Mouse (Mus musculus): ENCODE measurements around the gene Irak1bp1. TPM values are rescaled to one million over a fixed set of nuclear protein-coding genes. Genes with fewer than 3 reads are reported as not detected.

Gene Irak1bp1
- 1.6 and 2.1 TPM in 2 replicates for total RNA-seq (2014; rRNA removed)
- polyA plus RNA-seq (2012; rRNA removed) = 0.91 and 1.3 TPM in 2 replicates

- 21% methylated on average over 20 of the region's 20 CpGs for WGBS
- Histone ChIP-seq H3K79me2 (ENCODE audit: control insufficient read depth, insufficient read depth, low read length) (no peaks in the 10 kb centered on the region), H3K9ac (ENCODE audit: low read depth, low read length) (peak within 1 kb of the TSS; percentile 69), H3K4me3 (ENCODE audit: insufficient read depth, low read depth, low read length) (peak within 1 kb of the TSS; percentile 77), H3K27me3 (ENCODE audit: control insufficient read depth, insufficient read depth, low read length) (no peaks in the 10 kb centered on the region), H3K27ac (replicated peaks; ENCODE audit: insufficient read depth, low read depth, low read length) (no peak within 1 kb of the TSS), H3K4me1 (ENCODE audit: control insufficient read depth, insufficient read depth, low read length) (no peaks in the 10 kb centered on the region), H3K36me3 (ENCODE audit: control insufficient read depth, insufficient read depth, low read length) (no peaks in the 10 kb centered on the region)
- TF ChIP-seq POLR2A (IDR thresholded peaks at IDR 0.05; ENCODE audit: extremely low read depth, insufficient read depth, low read length) (no peak), CTCF (IDR thresholded peaks at IDR 0.05; ENCODE audit: low read depth, low read length) (no peak)
- DNase-seq (ENCODE audit: extremely low read depth, low read depth, low spot score) = no peak
These were observed at the start of gene Irak1bp1 for GRCm38 (mm10) chr9:82829007-82829689. Gene Irak1bp1 (plus strand): TSS chr9:82829540.

GRCm38 (mm10) chr9:82788375-82788774 lies 41.0 kb upstream of the Irak1bp1 start:
- no peak overlapping the region for H3K27ac ChIP-seq (replicated peaks; ENCODE audit: insufficient read depth, low read depth, low read length)
- no peaks in the 10 kb centered on the region for H3K79me2 ChIP-seq (ENCODE audit: control insufficient read depth, insufficient read depth, low read length)
- no peak overlapping the region for H3K4me3 ChIP-seq (ENCODE audit: insufficient read depth, low read depth, low read length)
- no peaks in the 10 kb centered on the region for H3K4me1 ChIP-seq (ENCODE audit: control insufficient read depth, insufficient read depth, low read length)
- no peaks in the 10 kb centered on the region for H3K27me3 ChIP-seq (ENCODE audit: control insufficient read depth, insufficient read depth, low read length)
- H3K9ac ChIP-seq (ENCODE audit: low read depth, low read length) = no peak overlapping the region
- DNase-seq (ENCODE audit: extremely low read depth, low read depth, low spot score) = no peak
- no peak for TF ChIP-seq POLR2A (IDR thresholded peaks at IDR 0.05; ENCODE audit: extremely low read depth, insufficient read depth, low read length)
- TF ChIP-seq CTCF (IDR thresholded peaks at IDR 0.05; ENCODE audit: low read depth, low read length) = no peak
- no peaks in the 10 kb centered on the region for H3K36me3 ChIP-seq (ENCODE audit: control insufficient read depth, insufficient read depth, low read length)
- 82% methylated on average over 9 of the region's 9 CpGs for WGBS

DNA sequence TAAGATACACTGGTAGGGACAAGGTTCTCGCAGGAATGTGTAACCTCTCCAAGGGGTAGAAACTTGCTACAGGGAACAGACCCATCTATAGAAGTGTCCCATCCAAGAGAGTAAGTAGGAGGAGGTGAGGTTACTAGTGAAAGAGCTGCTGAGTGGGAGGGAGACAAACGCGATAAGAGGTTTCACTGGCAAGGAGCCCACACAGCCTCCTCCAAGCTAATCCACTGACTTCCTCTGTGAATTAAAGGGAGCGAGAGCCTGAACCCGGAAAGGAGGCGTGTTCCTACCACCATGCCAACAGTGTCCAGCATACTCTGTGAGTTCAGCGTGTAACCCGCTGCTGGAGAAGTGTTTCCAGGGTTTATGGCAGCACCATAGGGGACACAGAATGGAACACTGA lies 29.0 kb upstream of the Irak1bp1 start:
- Histone ChIP-seq H3K4me3 (ENCODE audit: insufficient read depth, low read depth, low read length) (no peak overlapping the region), H3K36me3 (ENCODE audit: control insufficient read depth, insufficient read depth, low read length) (no peaks in the 10 kb centered on the region), H3K4me1 (ENCODE audit: control insufficient read depth, insufficient read depth, low read length) (no peaks in the 10 kb centered on the region), H3K9ac (ENCODE audit: low read depth, low read length) (no peak overlapping the region), H3K27ac (replicated peaks; ENCODE audit: insufficient read depth, low read depth, low read length) (no peak overlapping the region), H3K79me2 (ENCODE audit: control insufficient read depth, insufficient read depth, low read length) (no peaks in the 10 kb centered on the region), H3K27me3 (ENCODE audit: control insufficient read depth, insufficient read depth, low read length) (no peaks in the 10 kb centered on the region)
- DNase-seq (ENCODE audit: extremely low read depth, low read depth, low spot score) = no peak
- WGBS = 74% methylated on average over 8 of the region's 8 CpGs
- no peak for TF ChIP-seq POLR2A (IDR thresholded peaks at IDR 0.05; ENCODE audit: extremely low read depth, insufficient read depth, low read length)

DNA sequence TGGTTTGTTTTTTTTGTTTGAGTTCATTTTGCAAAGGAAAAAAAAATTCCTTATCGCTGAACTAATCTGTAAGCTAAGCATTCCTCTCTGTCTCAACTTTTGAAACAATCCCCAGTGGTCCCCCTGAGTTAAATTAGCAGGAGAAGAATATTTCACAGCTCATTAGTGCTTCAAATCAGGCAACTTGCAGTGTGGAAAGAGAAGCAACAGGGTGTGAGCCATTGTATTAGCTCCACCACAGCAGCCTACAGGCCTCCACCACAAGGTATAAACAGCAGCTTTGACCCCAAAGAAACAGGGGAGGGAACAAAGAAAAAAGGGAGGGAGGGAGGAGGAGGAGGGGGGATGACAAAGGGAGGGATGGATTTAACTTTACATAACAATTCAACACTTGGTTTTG lies 22.2 kb upstream of the Irak1bp1 start:
- Histone ChIP-seq H3K36me3 (ENCODE audit: control insufficient read depth, insufficient read depth, low read length) (no peaks in the 10 kb centered on the region), H3K4me3 (ENCODE audit: insufficient read depth, low read depth, low read length) (no peak overlapping the region), H3K27me3 (ENCODE audit: control insufficient read depth, insufficient read depth, low read length) (no peaks in the 10 kb centered on the region), H3K9ac (ENCODE audit: low read depth, low read length) (no peak overlapping the region), H3K4me1 (ENCODE audit: control insufficient read depth, insufficient read depth, low read length) (no peaks in the 10 kb centered on the region), H3K79me2 (ENCODE audit: control insufficient read depth, insufficient read depth, low read length) (no peaks in the 10 kb centered on the region), H3K27ac (replicated peaks; ENCODE audit: insufficient read depth, low read depth, low read length) (no peak overlapping the region)
- TF ChIP-seq CTCF (IDR thresholded peaks at IDR 0.05; ENCODE audit: low read depth, low read length) (no peak), POLR2A (IDR thresholded peaks at IDR 0.05; ENCODE audit: extremely low read depth, insufficient read depth, low read length) (no peak)
- DNase-seq (ENCODE audit: extremely low read depth, low read depth, low spot score) = no peak
- WGBS = 20% methylated on average over 1 of the region's 1 CpGs

DNA sequence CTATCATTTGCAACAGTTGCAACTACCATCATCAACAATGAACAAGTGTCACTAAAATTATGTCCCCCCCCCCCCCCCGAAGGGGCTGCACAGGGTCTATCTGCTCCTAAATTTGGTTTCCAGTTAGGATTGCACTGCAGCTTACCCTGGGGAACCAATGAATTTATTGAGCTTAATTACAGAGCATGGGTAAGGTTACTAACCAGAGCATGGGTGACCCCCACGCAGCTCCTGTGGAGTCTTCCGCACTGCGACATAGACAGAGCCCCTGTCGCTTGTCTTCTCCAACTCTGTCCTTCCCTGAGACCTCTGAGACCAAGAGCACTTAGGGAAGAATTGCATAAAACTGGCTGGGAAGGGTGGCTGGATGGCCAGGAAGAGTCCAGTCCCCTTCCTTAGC lies 21.7 kb upstream of the Irak1bp1 start:
- DNase-seq (ENCODE audit: extremely low read depth, low read depth, low spot score) = no peak
- no peak overlapping the region for H3K9ac ChIP-seq (ENCODE audit: low read depth, low read length)
- H3K79me2 ChIP-seq (ENCODE audit: control insufficient read depth, insufficient read depth, low read length) = no peaks in the 10 kb centered on the region
- TF ChIP-seq CTCF (IDR thresholded peaks at IDR 0.05; ENCODE audit: low read depth, low read length) (no peak), POLR2A (IDR thresholded peaks at IDR 0.05; ENCODE audit: extremely low read depth, insufficient read depth, low read length) (no peak)
- H3K4me1 ChIP-seq (ENCODE audit: control insufficient read depth, insufficient read depth, low read length) = no peaks in the 10 kb centered on the region
- H3K27me3 ChIP-seq (ENCODE audit: control insufficient read depth, insufficient read depth, low read length) = no peaks in the 10 kb centered on the region
- 67% methylated on average over 5 of the region's 5 CpGs for WGBS
- H3K27ac ChIP-seq (replicated peaks; ENCODE audit: insufficient read depth, low read depth, low read length) = no peak overlapping the region
- H3K4me3 ChIP-seq (ENCODE audit: insufficient read depth, low read depth, low read length) = no peak overlapping the region
- H3K36me3 ChIP-seq (ENCODE audit: control insufficient read depth, insufficient read depth, low read length) = no peaks in the 10 kb centered on the region

- no peak for TF ChIP-seq POLR2A (IDR thresholded peaks at IDR 0.05; ENCODE audit: extremely low read depth, insufficient read depth, low read length)
- no peak overlapping the region for H3K9ac ChIP-seq (ENCODE audit: low read depth, low read length)
- no peaks in the 10 kb centered on the region for H3K4me1 ChIP-seq (ENCODE audit: control insufficient read depth, insufficient read depth, low read length)
- WGBS = 73% methylated on average over 12 of the region's 12 CpGs
- H3K27me3 ChIP-seq (ENCODE audit: control insufficient read depth, insufficient read depth, low read length) = no peaks in the 10 kb centered on the region
- no peaks in the 10 kb centered on the region for H3K36me3 ChIP-seq (ENCODE audit: control insufficient read depth, insufficient read depth, low read length)
- no peak for DNase-seq (ENCODE audit: extremely low read depth, low read depth, low spot score)
- no peak overlapping the region for H3K27ac ChIP-seq (replicated peaks; ENCODE audit: insufficient read depth, low read depth, low read length)
- H3K79me2 ChIP-seq (ENCODE audit: control insufficient read depth, insufficient read depth, low read length) = no peaks in the 10 kb centered on the region
- no peak overlapping the region for H3K4me3 ChIP-seq (ENCODE audit: insufficient read depth, low read depth, low read length)
These were observed 17.0 kb upstream of the Irak1bp1 start for GRCm38 (mm10) chr9:82812172-82812963.

All from liver, adult 2 months (tissue).